Mouse (Mus musculus): Measurements from ENCODE around the gene Gm20937. TPM values are rescaled to one million over a fixed set of nuclear protein-coding genes. Genes with fewer than 3 reads are reported as not detected.
"Not testable (repeated sequence)": the region's sequence is repeated elsewhere in the genome, so short reads cannot be mapped to it uniquely, and the experiment has no call there.

Gene Gm20937
- not detected in 2 replicates for polyA plus RNA-seq (2014; fragmentation: Nextera tagmentation; extraction: Ambion mirVana)

DNA sequence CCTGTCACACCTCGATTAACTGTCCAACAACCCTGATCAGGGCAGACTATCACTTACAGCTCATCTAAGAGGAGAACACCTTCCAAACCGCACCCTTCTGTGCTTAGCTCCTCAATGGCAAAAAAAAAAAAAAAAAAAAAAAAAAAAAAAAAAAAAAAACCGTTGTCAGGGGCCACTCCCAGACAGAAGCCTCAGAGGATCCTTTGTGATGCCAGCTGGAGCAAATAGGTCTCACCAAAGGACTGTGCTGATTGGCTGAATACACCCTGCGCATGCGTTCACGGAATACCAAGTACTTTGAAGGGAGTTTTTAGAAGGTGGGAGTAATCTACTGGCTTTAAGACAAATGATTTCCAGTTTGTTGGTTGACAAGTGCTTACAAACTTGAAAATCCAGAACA lies at the start of gene Gm20937:
Gene Gm20937, minus strand, starts transcription at position 101 of the 400 bp plus-strand sequence.
- no CpG with 5 or more reads among the region's 6 CpGs for whole genome bisulfite sequencing
- H3K4me3 ChIP-seq (replicated peaks; ENCODE audit: low read length); H3K36me3 ChIP-seq (replicated peaks; ENCODE audit: control insufficient read depth, insufficient read depth); ATAC-seq (ENCODE audit: low FRiP score); H3K4me1 ChIP-seq (replicated peaks; ENCODE audit: control insufficient read depth, insufficient read depth, low read length); H3K9ac ChIP-seq; H3K4me2 ChIP-seq (replicated peaks); DNase-seq (ENCODE audit: low spot score); H3K27me3 ChIP-seq (ENCODE audit: control insufficient read depth, insufficient read depth, low read length); H3K9me3 ChIP-seq (ENCODE audit: control insufficient read depth, low read length); H3K27ac ChIP-seq: not testable (repeated sequence)

Other genes with a start within 250 kb of the Gm20937 start
- not detected in 2 replicates for gene Gm20816, start 243.1 kb upstream of the Gm20937 start, polyA plus RNA-seq (2014; fragmentation: Nextera tagmentation; extraction: Ambion mirVana)